Mouse (Mus musculus): ENCODE results near the gene Serpinb1a. TPM values are rescaled to one million over a fixed set of nuclear protein-coding genes. Genes with fewer than 3 reads are reported as not detected.

Serpinb1a gene
- total RNA-seq, 2 experiments from 2014 or later = 4.9 to 6.4 TPM

- peak; percentile 95 to 98 for DNase-seq (ENCODE audit: low spot score in 2 of 2)
Observed at GRCm38 (mm10) chr13:32801693-32802221, 49.2 kb downstream of the Serpinb1a start, which contains the start of gene Wrnip1. TSS of gene Wrnip1 (plus strand) at chr13:32802038.

- no peak for DNase-seq (ENCODE audit: low spot score in 2 of 2)
Observed at GRCm38 (mm10) chr13:32800859-32801258, 50.1 kb downstream of the Serpinb1a start.

DNA sequence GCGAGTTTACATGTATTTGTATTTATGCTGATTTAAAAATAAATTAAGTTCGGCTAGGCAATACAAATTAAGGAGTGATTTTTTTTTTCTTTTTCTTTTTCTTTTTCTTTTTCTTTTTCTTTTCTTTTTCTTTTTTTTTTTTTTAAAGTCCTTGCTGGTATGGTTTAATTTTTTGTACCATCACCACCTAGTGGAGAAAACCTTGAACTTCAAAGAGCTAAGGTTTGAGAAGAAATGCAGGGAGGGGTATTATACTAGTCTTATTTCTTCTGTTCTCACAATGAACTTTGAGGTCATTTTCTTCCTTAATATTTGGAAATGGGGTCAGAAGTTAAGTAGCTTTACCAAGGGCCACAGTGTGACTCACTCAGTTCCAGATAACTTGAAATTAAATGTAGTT, 51.9 kb downstream of the Serpinb1a start:
- no peak for DNase-seq (ENCODE audit: low spot score in 2 of 2)

DNA sequence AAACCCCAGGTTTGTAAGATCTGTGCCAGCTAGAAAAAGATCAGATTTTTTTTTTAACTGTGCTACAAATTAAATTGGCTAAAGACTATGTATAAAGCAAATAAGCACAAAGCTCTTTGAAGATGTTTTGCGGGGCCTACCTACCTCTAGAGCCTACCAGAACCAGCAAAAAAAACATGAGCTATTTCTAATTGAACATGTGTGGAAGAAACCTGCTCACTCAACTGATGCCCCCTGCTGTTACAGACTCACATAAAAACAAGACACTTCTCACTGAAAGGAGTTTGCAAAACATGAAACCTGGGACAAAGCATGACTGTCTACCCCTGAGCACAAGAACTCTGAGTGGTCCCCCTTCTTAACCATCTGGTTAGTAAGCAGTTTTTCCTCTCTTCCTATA, 53.9 kb downstream of the Serpinb1a start:
- no peak for DNase-seq (ENCODE audit: low spot score in 2 of 2)

- DNase-seq (ENCODE audit: low spot score in 2 of 2) = no peak
Observed at GRCm38 (mm10) chr13:32795166-32795565, 55.8 kb downstream of the Serpinb1a start.

GRCm38 (mm10) chr13:32794619-32795018, 56.4 kb downstream of the Serpinb1a start:
- no peak for DNase-seq (ENCODE audit: low spot score in 2 of 2)

Other genes with a start within 250 kb of the Serpinb1a start
- gene Mylk4, start 67.2 kb downstream of the Serpinb1a start, total RNA-seq (2021) = not detected
- gene Wrnip1, start 49.1 kb downstream of the Serpinb1a start, total RNA-seq (2021) = 10 to 100 TPM; 64.3 to 70.0 TPM
- gene D930007J09Rik, start 48.3 kb downstream of the Serpinb1a start, total RNA-seq (2021) = 1 to 10 TPM in 1 of 2 experiments, not detected in 1; 1.4 TPM
- gene Serpinb1c, start 47.0 kb upstream of the Serpinb1a start, total RNA-seq (2021) = not detected
- gene Serpinb6b, start 114.0 kb upstream of the Serpinb1a start, total RNA-seq (2021) = 1 to 10 TPM in 1 of 2 experiments, under 1 TPM in 1; 0.89 to 1.5 TPM
- gene Serpinb9, start 152.1 kb upstream of the Serpinb1a start, total RNA-seq (2021) = 1 to 10 TPM; 5.7 to 7.0 TPM
- not detected for gene Serpinb9b, start 176.2 kb upstream of the Serpinb1a start, total RNA-seq (2021)
- gene Serpinb1b, start 227.4 kb upstream of the Serpinb1a start, total RNA-seq (2021) = 1 to 10 TPM; 1.2 to 1.9 TPM

All from left cerebral cortex, adult 18-20 months (tissue).